Mouse (Mus musculus): ENCODE data around the gene Svep1.
A peak's percentile ranks its signal among the peaks of the same experiment; 100 is the strongest.

The Svep1 gene

GRCm38 (mm10) chr4:58206115-58206945 is at the start of gene Svep1:
Svep1 (minus strand) TSS chr4:58206859.
- peak; percentile 41 for DNase-seq

GRCm38 (mm10) chr4:58253410-58253809 is 46.8 kb upstream of the Svep1 start:
- DNase-seq = peak; percentile 74

GRCm38 (mm10) chr4:58252381-58252780 is 45.7 kb upstream of the Svep1 start:
- no peak for DNase-seq

- DNase-seq = no peak
Observed at GRCm38 (mm10) chr4:58245544-58245943, 38.9 kb upstream of the Svep1 start.

GRCm38 (mm10) chr4:58240416-58240815 is 33.8 kb upstream of the Svep1 start:
- no peak for DNase-seq

- DNase-seq = no peak
Observed at GRCm38 (mm10) chr4:58235828-58236227, 29.2 kb upstream of the Svep1 start.

GRCm38 (mm10) chr4:58223499-58223898 is 16.8 kb upstream of the Svep1 start:
- DNase-seq = no peak

- no peak for DNase-seq
Observed at GRCm38 (mm10) chr4:58211374-58211773, 4.7 kb upstream of the Svep1 start.

- DNase-seq = peak; percentile 4
Observed at GRCm38 (mm10) chr4:58210557-58211090, 4.0 kb upstream of the Svep1 start.

- DNase-seq = no peak
Observed at GRCm38 (mm10) chr4:58205750-58206114, 927 bp downstream of the Svep1 start.

GRCm38 (mm10) chr4:58201703-58202102 is 5.0 kb downstream of the Svep1 start:
- no peak for DNase-seq

- no peak for DNase-seq
Observed at GRCm38 (mm10) chr4:58200826-58201225, 5.8 kb downstream of the Svep1 start.

- no peak for DNase-seq
Observed at GRCm38 (mm10) chr4:58197230-58197629, 9.4 kb downstream of the Svep1 start.

GRCm38 (mm10) chr4:58196795-58197194 is 9.9 kb downstream of the Svep1 start:
- no peak for DNase-seq

GRCm38 (mm10) chr4:58195936-58196335 is 10.7 kb downstream of the Svep1 start:
- no peak for DNase-seq

- DNase-seq = no peak
Observed at GRCm38 (mm10) chr4:58189281-58189680, 17.4 kb downstream of the Svep1 start.

GRCm38 (mm10) chr4:58185401-58185800 is 21.3 kb downstream of the Svep1 start:
- DNase-seq = no peak

GRCm38 (mm10) chr4:58184681-58185341 is 21.8 kb downstream of the Svep1 start:
- DNase-seq = no peak

GRCm38 (mm10) chr4:58183897-58184296 is 22.8 kb downstream of the Svep1 start:
- DNase-seq = no peak

- DNase-seq = no peak
Observed at GRCm38 (mm10) chr4:58178489-58178888, 28.2 kb downstream of the Svep1 start.

GRCm38 (mm10) chr4:58177256-58177655 is 29.4 kb downstream of the Svep1 start:
- DNase-seq = no peak

- DNase-seq = no peak
Observed at GRCm38 (mm10) chr4:58174435-58174987, 32.1 kb downstream of the Svep1 start.

GRCm38 (mm10) chr4:58173401-58173800 is 33.3 kb downstream of the Svep1 start:
- DNase-seq = no peak

- DNase-seq = no peak
Observed at GRCm38 (mm10) chr4:58170430-58170829, 36.2 kb downstream of the Svep1 start.
